Mouse (Mus musculus): Measurements from ENCODE around the gene Lman2l. TPM values are rescaled to one million over a fixed set of nuclear protein-coding genes. Genes with fewer than 3 reads are reported as not detected.

Gene Lman2l
- 10 to 100 TPM; 15.7 to 17.2 TPM for total RNA-seq (2021)
- long read RNA-seq, experiment 1, transcript Lman2l-204 (8 exons, 3,378 nt) = minor isoform, 14 of 36 reads
- long read RNA-seq, experiment 1, transcript Lman2l-202 (9 exons, 2,290 nt) = major isoform, 15 of 36 reads
- long read RNA-seq, experiment 1, partial matches to known transcripts = 4 of 36 reads
- long read RNA-seq, experiment 1, other reads (novel, unspliced or antisense) = 3 of 36 reads
- long read RNA-seq, experiment 2, transcript Lman2l-202 (9 exons, 2,290 nt) = major isoform, 19 of 39 reads
- long read RNA-seq, experiment 2, transcript Lman2l-204 (8 exons, 3,378 nt) = minor isoform, 13 of 39 reads
- long read RNA-seq, experiment 2, partial matches to known transcripts = 2 of 39 reads
- long read RNA-seq, experiment 2, other reads (novel, unspliced or antisense) = 5 of 39 reads

- peak; percentile 95 for DNase-seq
- intact Hi-C loops (cut with DNase I; ENCODE audit: low total_unique reads) = no loop called here
Observed at GRCm38 (mm10) chr1:36444471-36445464, at the start of gene Lman2l. Gene Lman2l, minus strand, starts transcription at chr1:36445271.

- no peak for DNase-seq
- intact Hi-C loops (cut with DNase I; ENCODE audit: low total_unique reads) = no loop called here
Observed at GRCm38 (mm10) chr1:36493299-36493698, 48.2 kb upstream of the Lman2l start.

GRCm38 (mm10) chr1:36492416-36493139 lies 47.5 kb upstream of the Lman2l start:
- peak; percentile 76 for DNase-seq
- intact Hi-C loops (cut with DNase I; ENCODE audit: low total_unique reads) = no loop called here

GRCm38 (mm10) chr1:36489661-36490060 lies 44.6 kb upstream of the Lman2l start:
- intact Hi-C loops (cut with DNase I; ENCODE audit: low total_unique reads) = no loop called here
- DNase-seq = no peak

- intact Hi-C loops (cut with DNase I; ENCODE audit: low total_unique reads) = no loop called here
- no peak for DNase-seq
Observed at GRCm38 (mm10) chr1:36487111-36487510, 42.0 kb upstream of the Lman2l start.

DNA sequence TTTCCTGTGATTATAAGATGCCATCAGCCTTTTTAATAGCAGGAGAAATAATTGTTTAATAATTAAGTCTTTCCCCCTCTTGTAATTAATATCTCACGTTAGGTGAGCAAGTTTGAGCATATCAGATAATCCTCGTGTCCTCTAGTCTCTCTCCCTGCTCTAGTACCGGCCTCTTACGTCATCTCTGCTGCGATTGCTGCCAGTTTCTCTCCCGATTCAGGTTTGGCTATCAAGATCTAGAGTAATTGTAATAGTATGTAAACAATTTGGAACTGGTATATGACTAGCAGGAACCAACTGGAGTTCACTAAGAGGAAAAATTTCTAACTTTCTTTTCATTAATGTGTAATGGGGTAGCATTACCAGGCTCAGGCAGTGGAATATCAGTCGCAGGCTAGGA lies 40.0 kb upstream of the Lman2l start:
- intact Hi-C loops (cut with DNase I; ENCODE audit: low total_unique reads) = no loop called here
- DNase-seq = no peak

- no peak for DNase-seq
- intact Hi-C loops (cut with DNase I; ENCODE audit: low total_unique reads) = no loop called here
Observed at GRCm38 (mm10) chr1:36483825-36484224, 38.8 kb upstream of the Lman2l start.

GRCm38 (mm10) chr1:36479903-36480899 lies 35.1 kb upstream of the Lman2l start:
- intact Hi-C loops (cut with DNase I; ENCODE audit: low total_unique reads) = no loop called here
- no peak for DNase-seq

- DNase-seq = no peak
- intact Hi-C loops (cut with DNase I; ENCODE audit: low total_unique reads) = no loop called here
Observed at GRCm38 (mm10) chr1:36478343-36478795, 33.3 kb upstream of the Lman2l start.

DNA sequence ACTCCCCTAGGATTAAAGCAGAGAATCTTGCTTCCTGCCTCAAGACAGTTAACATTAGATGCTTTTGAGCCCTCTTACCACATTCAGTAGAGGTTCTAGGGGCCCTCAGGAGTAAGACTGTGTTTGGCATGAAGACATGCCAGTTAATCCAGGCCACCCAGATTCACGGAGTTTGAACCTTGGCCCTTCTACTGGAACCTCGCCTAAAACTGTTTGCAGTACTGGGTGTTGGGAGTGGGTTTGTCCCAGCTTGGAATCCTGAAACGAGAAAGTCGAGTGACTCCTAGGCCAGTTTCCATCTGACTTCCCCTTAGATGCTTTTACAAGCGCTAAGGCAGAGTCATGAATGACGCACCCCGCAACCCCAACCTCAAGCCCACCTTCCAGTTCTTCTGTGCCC lies 31.4 kb upstream of the Lman2l start:
- intact Hi-C loops (cut with DNase I; ENCODE audit: low total_unique reads) = no loop called here
- DNase-seq = no peak

DNA sequence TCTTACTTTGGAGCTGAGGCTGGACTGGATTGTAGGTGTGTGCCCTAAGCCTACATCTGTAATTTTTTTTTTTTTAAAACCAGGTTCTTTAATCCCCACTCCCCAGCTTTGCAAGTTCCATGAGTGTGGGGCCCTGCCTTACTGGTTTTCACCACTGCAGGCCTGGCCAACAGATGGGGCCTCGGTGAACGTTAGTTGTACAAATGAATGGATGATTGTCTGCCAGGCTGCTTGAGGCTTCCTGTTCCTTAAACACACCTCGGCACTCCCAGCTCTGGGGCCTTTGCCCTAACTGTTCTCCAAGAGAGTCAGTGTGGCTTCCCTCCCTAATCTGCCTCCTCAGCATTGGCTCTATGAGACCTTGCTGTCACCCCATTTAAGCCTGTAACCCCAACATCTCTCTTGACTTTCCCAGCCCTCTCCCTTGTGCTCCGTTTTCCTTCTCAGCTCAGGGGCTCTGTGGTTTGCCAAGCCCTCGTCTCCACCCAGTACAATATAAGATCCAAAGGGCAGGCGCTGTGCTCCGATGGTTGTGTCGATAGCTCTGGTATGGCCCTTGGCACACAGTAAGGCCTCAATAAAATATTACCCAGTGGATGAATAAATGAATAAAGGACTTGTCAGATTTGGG lies 30.5 kb upstream of the Lman2l start:
- intact Hi-C loops (cut with DNase I; ENCODE audit: low total_unique reads) = no loop called here
- DNase-seq = no peak

DNA sequence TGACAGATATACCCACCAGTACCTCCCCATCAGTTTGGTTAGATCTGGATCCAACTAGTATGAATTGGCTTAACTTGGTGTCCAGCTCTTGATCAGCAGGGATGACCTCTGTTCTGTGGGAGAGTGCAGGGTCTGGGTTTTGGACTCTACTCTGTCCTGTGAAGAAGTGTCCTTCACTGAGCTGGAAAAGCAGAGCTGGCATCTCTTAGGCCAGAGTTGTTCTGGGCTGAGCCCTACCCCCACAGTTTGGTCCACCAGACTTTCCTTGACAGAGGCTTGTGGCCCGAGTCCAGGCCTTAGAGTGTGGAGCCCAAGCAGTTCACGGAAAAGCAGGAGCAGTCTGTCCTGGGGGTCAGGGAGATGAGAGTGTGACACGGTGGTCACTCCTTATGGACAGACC lies 29.6 kb upstream of the Lman2l start:
- no peak for DNase-seq
- intact Hi-C loops (cut with DNase I; ENCODE audit: low total_unique reads) = no loop called here

DNA sequence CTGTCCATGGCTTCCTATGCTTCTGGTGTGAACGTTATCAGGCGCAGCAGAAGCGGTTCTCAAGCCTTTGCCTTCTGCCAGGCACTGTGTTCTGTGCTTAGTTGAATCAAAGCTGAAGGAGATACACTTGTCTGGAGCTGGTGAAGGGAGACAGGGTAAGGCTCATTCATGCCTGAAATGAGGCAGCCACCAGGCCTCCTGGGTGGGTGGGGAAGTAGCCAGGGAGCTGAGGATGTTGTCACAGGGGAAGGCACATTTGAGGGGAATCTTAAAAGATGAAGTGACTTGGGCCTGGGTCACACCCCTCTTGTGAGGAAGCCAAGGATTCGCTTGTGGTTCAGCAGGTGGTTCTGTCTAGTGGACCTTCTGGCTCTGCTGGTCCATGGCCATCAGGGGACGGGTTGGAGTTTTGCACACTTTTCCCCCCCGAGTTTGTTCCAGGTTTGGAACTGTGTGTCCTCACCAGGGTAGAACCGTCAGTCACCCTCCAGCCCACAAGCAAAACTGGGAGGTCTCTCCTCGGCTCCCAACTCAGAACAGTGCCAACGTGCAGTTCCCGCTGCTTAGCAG lies 28.2 kb upstream of the Lman2l start:
- intact Hi-C loops (cut with DNase I; ENCODE audit: low total_unique reads) = no loop called here
- DNase-seq = no peak

GRCm38 (mm10) chr1:36472106-36472440 lies 27.0 kb upstream of the Lman2l start:
- peak; percentile 16 for DNase-seq
- intact Hi-C loops (cut with DNase I; ENCODE audit: low total_unique reads) = no loop called here

GRCm38 (mm10) chr1:36471181-36472105 lies 26.4 kb upstream of the Lman2l start, which contains the start of gene Cnnm4:
Gene Cnnm4, plus strand, starts transcription at chr1:36471620.
- intact Hi-C loops (cut with DNase I; ENCODE audit: low total_unique reads) = loop anchor here (2.0 kb wide), 1 partner anchor 103 kb away; the partner anchor contains the start of gene Kansl3
- peak; percentile 92 for DNase-seq

- intact Hi-C loops (cut with DNase I; ENCODE audit: low total_unique reads) = loop anchor here (2.0 kb wide), 1 partner anchor 101 kb away; the partner anchor contains the start of gene Kansl3
- DNase-seq = peak; percentile 51
Observed at GRCm38 (mm10) chr1:36469811-36470444, 24.9 kb upstream of the Lman2l start.
